Mouse (Mus musculus): Measurements from ENCODE around the gene Ptpn13.

Ptpn13 gene

DNA sequence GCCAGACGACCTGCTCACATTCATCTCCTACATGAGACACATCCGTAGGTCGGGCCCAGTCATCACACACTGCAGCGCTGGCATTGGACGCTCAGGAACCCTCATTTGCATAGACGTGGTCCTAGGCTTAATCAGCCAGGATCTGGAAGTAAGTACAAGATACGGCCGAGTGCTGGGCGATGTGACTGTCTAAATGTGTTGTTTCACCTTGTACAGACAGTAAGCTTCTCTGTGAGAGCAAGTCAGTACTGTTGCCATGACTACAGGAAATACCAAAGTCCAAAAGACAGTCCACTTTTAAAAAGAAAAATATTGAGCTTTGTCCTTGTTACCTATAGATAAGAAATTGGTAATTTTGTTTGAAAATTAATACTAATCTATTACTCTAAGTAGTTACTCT, 168.6 kb downstream of the Ptpn13 start:
- DNase-seq (ENCODE audit: low read depth, low spot score), result no peak

- DNase-seq (ENCODE audit: low read depth, low spot score), result no peak
These were observed 170.6 kb downstream of the Ptpn13 start for GRCm38 (mm10) chr5:103595394-103596226.

DNA sequence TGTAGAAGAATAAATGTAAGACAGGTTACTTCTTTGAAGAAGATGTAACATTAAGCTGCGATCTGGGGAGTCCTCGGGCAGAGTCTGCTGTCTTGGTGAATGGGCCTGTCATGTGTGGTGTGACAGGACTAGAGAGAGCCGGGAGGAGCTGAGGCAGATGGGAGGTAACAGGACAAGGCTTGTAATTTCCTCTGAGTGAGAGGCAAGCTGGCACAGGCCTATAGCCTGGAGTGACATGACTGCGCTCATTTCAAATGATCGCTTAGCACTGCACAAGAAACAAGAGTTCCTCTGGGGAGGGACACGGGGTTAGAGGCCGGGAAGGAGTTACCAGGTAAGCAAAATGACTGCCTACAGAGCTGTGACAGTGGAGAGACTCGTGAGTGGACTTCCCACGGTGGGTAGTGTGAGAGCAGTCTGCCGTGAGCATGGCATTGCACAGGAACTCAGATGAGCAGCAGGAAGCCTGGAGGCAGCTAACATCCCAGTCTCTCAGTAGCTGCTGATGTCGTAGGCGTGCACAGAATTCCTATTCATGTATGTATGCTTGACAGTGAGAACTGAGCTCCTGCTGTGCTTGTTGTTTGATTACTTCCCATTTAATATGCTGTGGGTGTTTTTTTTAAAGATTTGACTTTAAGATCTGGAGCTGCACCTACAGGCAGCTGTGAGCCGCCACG, 171.6 kb downstream of the Ptpn13 start:
- DNase-seq (ENCODE audit: low read depth, low spot score), result no peak

DNA sequence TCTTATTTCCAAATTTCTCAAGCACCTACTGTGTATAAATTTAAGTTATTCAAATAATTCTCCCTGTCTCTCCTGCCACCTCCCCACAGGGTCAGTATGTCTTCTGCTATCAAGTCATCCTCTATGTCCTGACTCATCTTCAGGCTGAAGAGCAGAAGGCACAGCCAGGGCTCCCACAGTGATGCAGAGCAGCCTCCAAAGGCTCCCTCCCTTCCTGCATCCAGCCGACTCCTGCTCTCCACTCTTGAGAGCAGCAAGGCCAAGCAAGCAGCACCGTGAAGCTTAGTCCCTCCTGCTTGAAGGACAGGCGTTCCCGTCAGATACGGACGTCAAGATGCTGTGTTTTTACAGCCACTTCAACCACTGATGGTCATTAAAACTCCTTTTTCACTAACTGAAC, 172.6 kb downstream of the Ptpn13 start:
- no peak for DNase-seq (ENCODE audit: low read depth, low spot score)

DNA sequence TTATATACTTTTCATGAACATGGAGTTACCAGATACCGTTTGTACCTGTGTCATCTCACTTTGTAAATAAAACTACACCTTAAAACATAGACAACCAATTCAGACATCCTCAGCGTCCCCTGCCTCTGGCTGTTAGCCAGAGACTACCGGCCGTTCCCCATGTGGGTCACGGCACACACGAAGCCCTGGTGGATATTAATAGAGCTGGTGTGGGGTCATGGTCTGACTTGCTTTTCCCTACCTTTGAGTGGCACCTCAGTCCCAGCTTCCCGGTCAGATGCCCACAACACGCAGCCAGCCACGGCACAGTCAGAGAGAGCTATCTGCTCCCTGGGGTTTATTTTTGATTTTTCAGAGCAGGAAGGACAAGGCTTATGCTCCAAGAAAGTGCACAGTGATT, 173.3 kb downstream of the Ptpn13 start:
- no peak for DNase-seq (ENCODE audit: low read depth, low spot score)

DNA sequence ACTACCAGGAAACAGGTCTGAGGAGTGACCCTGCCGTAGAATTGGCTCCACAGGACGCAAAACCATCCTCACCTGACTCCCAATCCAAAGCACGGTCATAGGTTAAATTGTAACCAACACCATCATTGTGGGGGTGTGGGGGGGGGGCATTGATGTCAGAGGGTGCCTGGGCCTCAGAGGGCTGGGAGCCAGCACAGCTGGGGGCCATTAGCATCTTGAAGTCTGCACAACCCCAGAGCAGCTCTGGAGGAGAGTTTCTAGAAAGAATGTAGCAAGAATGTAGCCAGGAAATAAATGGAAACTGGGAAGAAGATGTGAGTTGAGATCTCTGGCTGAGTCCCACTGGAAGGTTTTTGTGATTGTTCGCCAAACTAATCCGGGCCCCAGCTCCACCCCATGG, 173.9 kb downstream of the Ptpn13 start:
- DNase-seq (ENCODE audit: low read depth, low spot score), result peak; percentile 22

DNA sequence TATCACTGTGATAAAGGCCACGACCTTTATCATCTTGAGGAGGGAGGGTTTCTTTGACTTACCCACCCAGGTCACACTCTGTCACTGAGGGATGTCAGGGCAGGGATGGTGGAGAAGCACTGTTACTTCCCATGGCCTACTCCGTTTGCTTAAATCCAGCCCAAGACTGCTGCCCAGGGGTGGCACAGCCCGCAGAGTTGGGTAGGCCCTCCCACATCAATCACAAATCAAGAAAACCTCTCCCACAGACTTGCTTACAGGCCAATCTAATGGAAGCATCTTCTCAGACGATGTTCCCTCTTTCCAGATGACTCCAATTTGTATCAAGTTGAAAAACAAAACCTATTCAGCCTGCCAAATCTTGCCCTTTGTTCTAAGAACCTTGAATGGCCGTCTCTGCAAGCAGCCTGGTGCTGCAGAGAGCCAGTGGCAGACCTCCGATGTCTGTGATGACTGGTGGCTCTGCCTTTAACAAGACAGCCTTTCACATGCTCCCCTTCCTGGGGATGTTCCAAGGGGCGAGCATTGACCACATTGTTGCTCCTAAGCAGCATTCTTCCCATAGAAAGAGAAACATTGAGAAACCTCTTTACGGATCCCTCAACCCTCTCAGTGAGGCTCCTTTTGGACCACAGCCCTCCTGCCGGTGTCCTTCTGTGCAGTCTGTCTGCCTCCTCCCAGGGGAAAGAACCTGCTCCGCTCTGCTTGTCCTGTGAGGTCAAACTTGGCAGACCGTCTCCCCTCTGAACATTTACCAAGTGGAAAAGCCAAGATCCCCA, 178.3 kb downstream of the Ptpn13 start:
- peak; percentile 46 for DNase-seq (ENCODE audit: low read depth, low spot score)

DNA sequence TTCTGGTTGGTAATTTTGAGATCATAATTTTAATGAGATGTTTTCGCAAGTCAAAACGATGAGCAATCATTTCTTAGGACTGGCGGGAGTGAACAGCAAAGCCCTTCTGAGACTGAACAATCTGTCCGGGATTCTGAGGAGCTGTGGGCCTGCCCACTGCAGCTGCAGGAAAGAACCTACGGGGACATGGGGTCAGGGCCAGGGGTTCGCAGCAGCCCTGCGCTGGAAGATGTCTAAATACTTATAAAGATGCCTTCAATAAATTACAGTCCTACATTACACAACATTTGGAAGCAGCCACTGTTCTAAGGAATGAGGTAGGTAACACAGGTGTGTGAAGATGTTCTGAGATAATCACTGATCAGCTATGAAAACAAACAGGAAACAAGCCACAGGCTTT, 180.7 kb downstream of the Ptpn13 start:
- DNase-seq (ENCODE audit: low read depth, low spot score), result no peak

DNA sequence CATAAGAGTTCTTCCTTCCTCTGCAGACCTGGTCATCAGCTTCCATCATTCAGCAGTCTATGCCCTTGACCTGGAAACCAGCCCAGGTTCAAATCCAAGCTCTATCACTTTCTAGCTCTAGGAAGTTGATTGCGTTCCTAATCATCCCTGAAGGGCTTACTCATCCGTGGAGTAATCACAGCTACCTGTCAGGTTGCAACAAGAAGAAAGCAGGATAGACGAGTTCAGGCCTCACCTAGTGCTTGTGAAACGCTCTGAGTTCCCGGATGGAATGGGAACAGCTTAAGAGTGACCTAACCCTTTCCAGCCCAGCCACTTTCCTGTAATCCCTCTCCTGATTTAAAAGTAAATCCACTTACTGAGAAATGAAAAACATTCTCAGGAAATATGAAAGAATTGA, 185.2 kb downstream of the Ptpn13 start:
- no peak for DNase-seq (ENCODE audit: low read depth, low spot score)

- no peak for DNase-seq (ENCODE audit: low read depth, low spot score)
These were observed 186.0 kb downstream of the Ptpn13 start for GRCm38 (mm10) chr5:103610856-103611472.

DNA sequence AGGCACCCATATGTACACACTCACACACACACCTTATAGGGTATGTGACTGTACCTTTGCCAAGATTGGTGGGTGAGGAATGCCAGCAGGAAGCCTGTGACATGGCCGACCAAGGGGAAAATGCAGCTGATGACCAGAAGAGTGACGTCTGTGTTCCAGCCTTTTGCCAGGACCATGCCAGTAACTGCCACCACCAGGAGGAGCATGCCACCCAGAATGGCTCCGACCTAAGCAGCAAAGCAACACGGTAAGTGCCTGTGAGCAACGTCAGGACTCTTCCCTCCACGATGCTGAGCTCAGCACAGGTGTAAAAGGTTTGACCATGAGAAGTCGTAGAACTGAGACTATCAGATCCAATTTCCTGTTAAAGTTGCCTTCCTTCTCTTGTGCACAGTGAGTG, 187.3 kb downstream of the Ptpn13 start:
- DNase-seq (ENCODE audit: low read depth, low spot score), result no peak

DNA sequence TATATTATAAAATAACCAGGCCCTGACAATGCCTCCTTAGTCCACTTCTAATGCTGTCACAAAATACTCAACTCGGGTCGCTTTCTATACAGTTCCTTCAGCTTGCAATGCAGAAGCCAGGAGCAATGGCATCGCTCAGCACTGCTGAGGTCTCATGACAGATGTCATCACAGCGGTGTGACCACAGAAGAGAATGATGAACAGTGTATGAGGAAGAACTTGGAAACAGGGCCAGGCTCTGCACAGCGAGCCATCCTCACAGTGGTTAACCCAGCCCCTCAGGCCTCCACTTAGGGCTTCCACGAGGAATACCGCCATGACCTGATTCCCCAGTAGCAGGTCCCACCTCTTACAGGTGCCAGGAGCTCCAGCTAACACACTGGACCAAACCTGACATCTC, 189.4 kb downstream of the Ptpn13 start:
- DNase-seq (ENCODE audit: low read depth, low spot score), result no peak

DNA sequence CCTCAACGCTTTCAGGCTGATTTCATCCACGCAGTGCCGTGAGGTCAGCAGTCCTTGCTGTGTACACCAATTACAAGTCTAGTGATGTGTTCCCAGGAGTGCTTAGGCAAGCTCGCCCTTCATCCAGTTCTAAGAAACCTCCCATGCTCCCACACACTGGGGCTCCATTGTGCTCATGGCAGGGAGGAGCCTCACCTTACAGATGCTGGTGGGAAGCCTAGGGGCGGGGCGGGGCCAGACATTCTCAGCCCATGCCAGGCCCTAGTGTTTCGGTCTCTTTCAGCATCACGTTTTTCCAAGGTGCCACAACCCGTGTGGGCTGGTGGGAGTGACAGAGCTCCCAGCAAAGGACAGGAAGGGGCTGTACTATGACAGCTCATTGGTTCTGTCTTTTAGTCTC, 192.2 kb downstream of the Ptpn13 start:
- DNase-seq (ENCODE audit: low read depth, low spot score), result no peak

DNA sequence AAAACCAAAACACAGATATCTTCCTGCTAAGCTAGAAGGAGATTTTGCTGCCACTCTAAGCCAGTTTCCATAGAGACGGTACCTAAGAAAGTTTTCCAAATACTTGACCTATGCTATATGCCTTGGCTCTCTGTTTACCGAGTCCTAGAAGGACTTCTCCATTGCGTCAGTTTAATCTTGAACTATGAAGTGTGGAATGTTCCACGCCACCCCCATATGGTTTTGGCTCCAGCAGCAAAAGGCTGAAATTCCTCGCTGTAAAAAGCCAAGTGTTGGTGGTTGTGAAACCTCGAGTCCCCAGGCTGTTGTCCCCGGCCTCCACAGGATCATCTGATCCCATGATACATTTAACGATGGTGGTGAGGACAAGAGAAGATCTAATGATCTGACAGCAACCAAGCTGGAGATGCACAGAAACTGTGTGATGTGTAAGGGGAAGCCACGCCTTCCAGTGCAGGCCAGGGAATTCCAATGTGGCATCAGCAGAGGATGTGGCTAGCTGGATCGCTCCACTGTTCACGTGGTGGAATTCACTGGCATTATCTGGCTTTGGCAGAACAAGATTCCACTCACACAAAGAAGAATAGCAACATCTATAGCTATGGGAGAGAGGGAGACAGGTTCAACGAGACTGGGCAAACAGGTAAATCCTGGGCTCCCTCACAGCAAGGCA, 195.4 kb downstream of the Ptpn13 start:
- peak; percentile 52 for DNase-seq (ENCODE audit: low read depth, low spot score)

GRCm38 (mm10) chr5:103622321-103622720, 197.3 kb downstream of the Ptpn13 start:
- no peak for DNase-seq (ENCODE audit: low read depth, low spot score)

- DNase-seq (ENCODE audit: low read depth, low spot score), result no peak
These were observed 199.8 kb downstream of the Ptpn13 start for GRCm38 (mm10) chr5:103624831-103625230.

GRCm38 (mm10) chr5:103628499-103628898, 203.5 kb downstream of the Ptpn13 start:
- no peak for DNase-seq (ENCODE audit: low read depth, low spot score)

DNA sequence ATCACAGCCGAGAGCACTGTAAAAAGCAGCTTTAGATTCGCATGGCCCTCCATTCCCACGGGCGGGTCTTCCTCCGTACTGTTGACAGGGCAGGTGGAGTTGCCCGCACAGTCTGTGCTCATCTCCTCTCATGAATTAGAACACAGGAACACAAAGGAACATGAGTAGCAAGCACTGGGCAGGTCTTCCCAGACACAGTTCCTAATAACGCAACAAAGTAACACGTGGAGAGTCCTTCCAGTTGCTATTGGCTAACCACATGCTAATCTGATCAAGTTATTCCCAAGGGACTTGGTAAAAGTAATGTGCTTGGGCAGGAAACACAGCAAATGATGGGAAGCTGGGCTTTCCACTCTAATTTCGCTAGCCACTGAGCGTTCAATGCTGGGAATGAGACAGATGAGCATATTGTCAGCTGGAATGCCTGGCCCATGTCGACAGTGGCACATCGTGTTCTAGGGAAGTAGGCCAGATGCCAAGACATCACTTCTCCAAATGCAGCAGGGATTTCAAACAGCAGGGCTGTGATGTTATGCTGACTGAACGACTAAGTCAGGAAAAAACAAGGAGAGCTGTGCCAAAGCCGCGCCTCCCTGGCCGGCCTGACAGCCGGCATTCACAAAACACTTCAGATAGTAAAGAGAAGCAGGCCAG, 204.2 kb downstream of the Ptpn13 start, which contains the start of gene Slc10a6:
Gene Slc10a6 (minus strand): TSS at position 293 of the 654 bp plus-strand sequence.
- DNase-seq (ENCODE audit: low read depth, low spot score), result peak; percentile 97

GRCm38 (mm10) chr5:103629854-103630580, 205.0 kb downstream of the Ptpn13 start:
- no peak for DNase-seq (ENCODE audit: low read depth, low spot score)

DNA sequence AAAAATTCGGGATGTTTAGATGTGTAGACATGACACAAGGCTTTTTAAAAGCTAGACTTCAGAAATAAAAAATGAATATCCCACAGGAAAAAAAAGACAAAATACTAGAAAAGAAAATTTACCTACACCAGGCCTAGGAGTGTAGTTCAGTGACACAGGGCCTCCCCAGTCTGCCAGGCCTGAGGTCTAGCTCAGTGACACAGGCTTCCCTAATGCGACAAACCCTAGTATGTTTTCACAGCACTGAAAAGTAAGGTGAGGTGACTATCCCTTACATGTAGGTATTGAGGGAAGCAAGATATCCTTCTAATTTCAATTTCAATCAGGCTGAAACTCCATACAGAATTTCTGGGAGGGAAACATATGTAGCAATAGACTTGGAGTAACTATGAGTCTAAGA, 212.2 kb downstream of the Ptpn13 start:
- no peak for DNase-seq (ENCODE audit: low read depth, low spot score)

Data from skeletal muscle tissue, adult 2 months (tissue).